Mouse (Mus musculus): ENCODE measurements at regions not wholly inside any gene's neighbourhood (a gene's known extent, or its start where the extent isn't known, plus 50 kb on each side); places are given as distances from the start of the nearest gene placed in this dataset.
"Not testable (repeated sequence)": the region's sequence is repeated elsewhere in the genome, so short reads cannot be mapped to it uniquely, and the experiment has no call there.

DNA sequence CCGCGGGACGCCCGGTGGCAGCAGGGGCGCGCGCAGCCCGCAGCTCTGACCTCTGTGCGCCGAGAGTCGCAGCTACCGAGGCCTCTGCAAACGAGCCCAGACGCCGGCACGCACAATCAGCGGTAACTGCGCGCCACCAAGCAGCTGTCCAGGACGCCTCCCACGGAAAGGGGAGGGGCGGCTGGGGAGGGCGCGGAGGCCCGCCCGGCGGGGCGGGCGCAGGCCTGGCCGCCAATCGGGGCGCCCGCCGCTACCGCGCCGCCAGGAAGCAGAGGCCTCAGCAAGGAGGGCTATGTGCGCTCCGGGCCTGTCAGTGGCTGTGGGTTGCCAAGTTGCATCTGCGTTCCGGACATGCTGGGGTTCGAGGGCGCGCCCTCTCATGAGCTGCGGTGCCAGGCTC, 613.3 kb upstream of the Ywhaq start:
- Histone ChIP-seq H3K4me2 (replicated peaks; ENCODE audit: low read depth, low read length) (peak overlapping the region; percentile 26; the same call in 1 of the 2 replicates), H3K4me3 (ENCODE audit: low read depth, low read length) (peak overlapping the region; percentile 16)
- not testable (repeated sequence) for H3K36me3 ChIP-seq (ENCODE audit: control insufficient read depth, insufficient read depth, low read length); H3K27ac ChIP-seq (ENCODE audit: low read length); H3K4me1 ChIP-seq (ENCODE audit: control insufficient read depth, insufficient read depth, low read length); H3K9me3 ChIP-seq (ENCODE audit: control insufficient read depth, low read depth, low read length); H3K9ac ChIP-seq (replicated peaks; ENCODE audit: low read depth, low read length); H3K27me3 ChIP-seq (ENCODE audit: control insufficient read depth, insufficient read depth, low read length); ATAC-seq (ENCODE audit: insufficient number of reproducible peaks, insufficient read depth, low FRiP score, low read depth)
- WGBS, result 7% methylated on average over 40 of the region's 45 CpGs

DNA sequence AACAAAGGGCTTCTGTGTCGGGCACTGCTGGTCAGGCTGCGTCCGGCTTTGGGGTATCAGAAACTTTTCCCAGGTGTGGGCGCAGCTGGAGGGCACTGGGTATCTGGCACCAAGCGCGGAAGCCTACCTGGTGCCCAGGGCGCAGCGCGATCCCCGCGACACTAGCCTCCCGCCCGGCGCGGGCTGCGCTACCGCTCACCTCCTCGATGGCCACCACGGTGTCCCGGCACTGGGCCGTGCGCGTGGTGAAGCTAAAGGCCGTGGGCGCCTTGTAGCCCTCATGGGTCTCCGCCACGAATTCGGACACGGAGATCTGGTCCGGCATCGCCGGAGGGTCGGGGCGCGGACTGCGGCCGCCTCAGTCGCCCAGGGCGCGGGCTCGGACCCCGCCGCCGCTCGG, 612.8 kb upstream of the Ywhaq start:
- not testable (repeated sequence) for H3K36me3 ChIP-seq (ENCODE audit: control insufficient read depth, insufficient read depth, low read length); H3K9me3 ChIP-seq (ENCODE audit: control insufficient read depth, low read depth, low read length); H3K27me3 ChIP-seq (ENCODE audit: control insufficient read depth, insufficient read depth, low read length); H3K27ac ChIP-seq (ENCODE audit: low read length); H3K9ac ChIP-seq (replicated peaks; ENCODE audit: low read depth, low read length); ATAC-seq (ENCODE audit: insufficient number of reproducible peaks, insufficient read depth, low FRiP score, low read depth); H3K4me1 ChIP-seq (ENCODE audit: control insufficient read depth, insufficient read depth, low read length)
- Histone ChIP-seq H3K4me3 (ENCODE audit: low read depth, low read length) (peak overlapping the region; percentile 16; the same call in 1 of the 2 replicates), H3K4me2 (replicated peaks; ENCODE audit: low read depth, low read length) (peak overlapping the region; percentile 26; the same call in 1 of the 2 replicates)
- whole genome bisulfite sequencing, result 14% methylated on average over 31 of the region's 45 CpGs

All from stomach, embryonic 14.5 days (tissue).